Mouse (Mus musculus) embryonic facial prominence, embryonic 13.5 days (tissue): ENCODE measurements at regions not wholly inside any gene's neighbourhood (a gene's known extent, or its start where the extent isn't known, plus 50 kb on each side); places are given as distances from the start of the nearest gene placed in this dataset.
A peak's percentile ranks its signal among the peaks of the same experiment; 100 is the strongest.

Experiments used
- ATAC-seq: fragments of 200-750 bp; cut with Nextera tagmentation; 2 replicates; pipeline ENCODE4 v1.8.0; 2017; ENCODE audit warnings: low read depth; ENCODE audit not compliant: insufficient number of reproducible peaks, insufficient read depth, low FRiP score, low TSS enrichment
- H3K27ac ChIP-seq: fragments of 300-500 bp; sonication (generic); 2 replicates; pipeline ENCODE4 v1.5.1; 2015; ENCODE audit warnings: moderate library complexity, mild to moderate bottlenecking, inconsistent platforms
- H3K27me3 ChIP-seq: fragments of 300-500 bp; sonication (generic); 2 replicates; pipeline ENCODE4 v1.6.1; 2015; ENCODE audit warnings: mild to moderate bottlenecking, inconsistent platforms
- H3K36me3 ChIP-seq: fragments of 300-500 bp; sonication (generic); 2 replicates; pipeline ENCODE4 v1.6.1; 2015; ENCODE audit warnings: mild to moderate bottlenecking, inconsistent platforms
- H3K4me1 ChIP-seq: fragments of 300-500 bp; sonication (generic); 2 replicates; pipeline ENCODE4 v1.6.1; 2015; ENCODE audit warnings: inconsistent platforms
- H3K4me2 ChIP-seq: fragments of 300-500 bp; sonication (generic); 2 replicates; pipeline ENCODE4 v1.6.1; 2015; ENCODE audit warnings: moderate library complexity, mild to moderate bottlenecking, inconsistent platforms
- H3K4me3 ChIP-seq: fragments of 300-500 bp; sonication (generic); 2 replicates; pipeline ENCODE4 v1.5.1; 2015; ENCODE audit warnings: mild to moderate bottlenecking, inconsistent platforms
- H3K9ac ChIP-seq: fragments of 300-500 bp; sonication (generic); 2 replicates; pipeline ENCODE4 v1.6.1; 2015; ENCODE audit warnings: mild to moderate bottlenecking, inconsistent platforms
- H3K9me3 ChIP-seq: fragments of 300-500 bp; sonication (generic); 2 replicates; pipeline ENCODE4 v1.6.1; 2016; ENCODE audit warnings: inconsistent platforms
- WGBS: fragments of 180-500 bp; shearing (Covaris S2); methylation state at CpG from one replicate; pipeline ENCODE4 v1.1.7; 2015; ENCODE audit warnings: mixed read lengths; 5-methylcytosine and 5-hydroxymethylcytosine counted together

- Histone ChIP-seq H3K27ac (no peak overlapping the region), H3K4me2 (no peak overlapping the region), H3K36me3 (no peaks in the 10 kb centered on the region), H3K27me3 (no peaks in the 10 kb centered on the region), H3K9ac (no peak overlapping the region), H3K9me3 (no peaks in the 10 kb centered on the region), H3K4me3 (no peak overlapping the region), H3K4me1 (peaks cover 6% of the 10 kb centered on the region; the same call in 1 of the 2 replicates)
- WGBS, result 75% methylated on average over 4 of the region's 4 CpGs
- no peak for ATAC-seq
These were observed 870.7 kb downstream of the Tbl1xr1 start for GRCm38 (mm10) chr3:22947181-22947580.

- no peak for ATAC-seq
- Histone ChIP-seq H3K36me3 (no peaks in the 10 kb centered on the region), H3K4me3 (no peak overlapping the region), H3K9me3 (no peaks in the 10 kb centered on the region), H3K27ac (no peak overlapping the region), H3K27me3 (no peaks in the 10 kb centered on the region), H3K4me2 (0 out of 2 replicates have a peak overlapping the region, but pooled peaks have one; percentile 14), H3K4me1 (peaks cover 6% of the 10 kb centered on the region; the same call in 1 of the 2 replicates), H3K9ac (no peak overlapping the region)
- WGBS, result 18% methylated on average over 5 of the region's 5 CpGs
These were observed 871.8 kb downstream of the Tbl1xr1 start for GRCm38 (mm10) chr3:22948168-22948768.

- no peaks in the 10 kb centered on the region for H3K9me3 ChIP-seq
- WGBS, result 73% methylated on average over 1 of the region's 1 CpGs
- H3K4me3 ChIP-seq, result no peak overlapping the region
- H3K4me2 ChIP-seq, result no peak overlapping the region
- no peak for ATAC-seq
- H3K27ac ChIP-seq, result no peak overlapping the region
- no peaks in the 10 kb centered on the region for H3K27me3 ChIP-seq
- H3K36me3 ChIP-seq, result no peaks in the 10 kb centered on the region
- H3K4me1 ChIP-seq, result no peaks in the 10 kb centered on the region
- H3K9ac ChIP-seq, result no peak overlapping the region
These were observed 881.0 kb downstream of the Tbl1xr1 start for GRCm38 (mm10) chr3:22957422-22957821.

GRCm38 (mm10) chr3:22972681-22973080 is 896.2 kb downstream of the Tbl1xr1 start:
- Histone ChIP-seq H3K36me3 (no peaks in the 10 kb centered on the region), H3K4me3 (no peak overlapping the region), H3K4me2 (no peak overlapping the region), H3K4me1 (no peaks in the 10 kb centered on the region), H3K27me3 (no peaks in the 10 kb centered on the region), H3K27ac (no peak overlapping the region), H3K9me3 (no peaks in the 10 kb centered on the region), H3K9ac (no peak overlapping the region)
- WGBS, result 84% methylated on average over 1 of the region's 1 CpGs
- no peak for ATAC-seq

- Histone ChIP-seq H3K4me3 (no peak overlapping the region), H3K36me3 (no peaks in the 10 kb centered on the region), H3K27me3 (no peaks in the 10 kb centered on the region), H3K9me3 (no peaks in the 10 kb centered on the region), H3K4me1 (no peaks in the 10 kb centered on the region), H3K9ac (no peak overlapping the region), H3K27ac (no peak overlapping the region), H3K4me2 (no peak overlapping the region)
- 72% methylated on average over 1 of the region's 1 CpGs for WGBS
- ATAC-seq, result no peak
These were observed 900.3 kb downstream of the Tbl1xr1 start for GRCm38 (mm10) chr3:22976801-22977200.

GRCm38 (mm10) chr3:22979896-22980890 is 903.7 kb downstream of the Tbl1xr1 start:
- ATAC-seq, result no peak
- no peaks in the 10 kb centered on the region for H3K27me3 ChIP-seq
- no peak overlapping the region for H3K27ac ChIP-seq
- no peaks in the 10 kb centered on the region for H3K9me3 ChIP-seq
- no peak overlapping the region for H3K9ac ChIP-seq
- 94% methylated on average over 1 of the region's 1 CpGs for WGBS
- H3K4me1 ChIP-seq, result no peaks in the 10 kb centered on the region
- H3K36me3 ChIP-seq, result no peaks in the 10 kb centered on the region
- H3K4me2 ChIP-seq, result no peak overlapping the region
- no peak overlapping the region for H3K4me3 ChIP-seq

GRCm38 (mm10) chr3:22982430-22982829 is 906.0 kb downstream of the Tbl1xr1 start:
- H3K9ac ChIP-seq, result no peak overlapping the region
- ATAC-seq, result no peak
- H3K9me3 ChIP-seq, result no peaks in the 10 kb centered on the region
- no peak overlapping the region for H3K4me3 ChIP-seq
- no peak overlapping the region for H3K27ac ChIP-seq
- H3K4me2 ChIP-seq, result no peak overlapping the region
- H3K4me1 ChIP-seq, result no peaks in the 10 kb centered on the region
- H3K27me3 ChIP-seq, result no peaks in the 10 kb centered on the region
- H3K36me3 ChIP-seq, result no peaks in the 10 kb centered on the region

- no peak for ATAC-seq
These were observed 913.8 kb downstream of the Tbl1xr1 start for GRCm38 (mm10) chr3:22990136-22990820.

GRCm38 (mm10) chr3:22995228-22995627 is 918.8 kb downstream of the Tbl1xr1 start:
- no peak for ATAC-seq
- Histone ChIP-seq H3K4me3 (no peak overlapping the region), H3K9ac (no peak overlapping the region), H3K9me3 (no peaks in the 10 kb centered on the region), H3K27me3 (no peaks in the 10 kb centered on the region), H3K4me2 (no peak overlapping the region), H3K36me3 (no peaks in the 10 kb centered on the region), H3K4me1 (no peaks in the 10 kb centered on the region), H3K27ac (no peak overlapping the region)
- WGBS, result 82% methylated on average over 6 of the region's 6 CpGs

More at GRCm38 (mm10) chr3:22990136-22990820, 913.8 kb downstream of the Tbl1xr1 start:
- Histone ChIP-seq H3K27ac (no peak overlapping the region), H3K4me3 (no peak overlapping the region), H3K27me3 (no peaks in the 10 kb centered on the region), H3K36me3 (no peaks in the 10 kb centered on the region), H3K4me2 (no peak overlapping the region), H3K4me1 (no peaks in the 10 kb centered on the region), H3K9ac (no peak overlapping the region), H3K9me3 (no peaks in the 10 kb centered on the region)
- WGBS, result 74% methylated on average over 3 of the region's 3 CpGs

- Histone ChIP-seq H3K9ac (no peak overlapping the region), H3K4me1 (no peaks in the 10 kb centered on the region), H3K36me3 (no peaks in the 10 kb centered on the region), H3K4me2 (no peak overlapping the region), H3K27ac (no peak overlapping the region), H3K27me3 (no peaks in the 10 kb centered on the region), H3K9me3 (no peaks in the 10 kb centered on the region), H3K4me3 (no peak overlapping the region)
- WGBS, result 75% methylated on average over 5 of the region's 5 CpGs
- no peak for ATAC-seq
These were observed 919.4 kb downstream of the Tbl1xr1 start for GRCm38 (mm10) chr3:22995833-22996232.

- Histone ChIP-seq H3K9me3 (no peaks in the 10 kb centered on the region), H3K4me3 (no peak overlapping the region), H3K4me2 (no peak overlapping the region), H3K9ac (no peak overlapping the region), H3K4me1 (no peaks in the 10 kb centered on the region), H3K27ac (no peak overlapping the region), H3K36me3 (no peaks in the 10 kb centered on the region), H3K27me3 (no peaks in the 10 kb centered on the region)
- 86% methylated on average over 3 of the region's 3 CpGs for WGBS
- no peak for ATAC-seq
These were observed 924.6 kb downstream of the Tbl1xr1 start for GRCm38 (mm10) chr3:23001071-23001470.
